Mouse (Mus musculus) ovary, adult 18-20 months (tissue): ENCODE data around the gene Pmvk.
A peak's percentile ranks its signal among the peaks of the same experiment; 100 is the strongest.

ENCODE experiments used
- DNase-seq: peaks from one replicate; pipeline ENCODE4 v3.0.0; 2022; ENCODE audit warnings: low spot score, mixed read lengths

Pmvk gene

GRCm38 (mm10) chr3:89454401-89455177 is at the start of gene Pmvk:
TSS of gene Pmvk (plus strand) at chr3:89454541.
- DNase-seq = no peak

- no peak for DNase-seq
Observed at GRCm38 (mm10) chr3:89406887-89407286, 47.5 kb upstream of the Pmvk start.

- no peak for DNase-seq
Observed at GRCm38 (mm10) chr3:89408448-89408847, 45.9 kb upstream of the Pmvk start.

GRCm38 (mm10) chr3:89409701-89410100 is 44.6 kb upstream of the Pmvk start:
- DNase-seq = no peak

GRCm38 (mm10) chr3:89410864-89411263 is 43.5 kb upstream of the Pmvk start:
- no peak for DNase-seq

GRCm38 (mm10) chr3:89411490-89412393 is 42.6 kb upstream of the Pmvk start, which contains the start of gene Flad1:
TSS of gene Flad1 (minus strand) at chr3:89411870.
- peak; percentile 97 for DNase-seq

- DNase-seq = no peak
Observed at GRCm38 (mm10) chr3:89416158-89416557, 38.2 kb upstream of the Pmvk start.

GRCm38 (mm10) chr3:89417131-89417530 is 37.2 kb upstream of the Pmvk start:
- DNase-seq = no peak

- no peak for DNase-seq
Observed at GRCm38 (mm10) chr3:89417840-89418169, 36.5 kb upstream of the Pmvk start.

- peak; percentile 98 for DNase-seq
Observed at GRCm38 (mm10) chr3:89418170-89418860, 36.0 kb upstream of the Pmvk start, which contains the start of the genes Cks1b and Shc1. TSS of gene Cks1b (minus strand) at chr3:89418383. TSS of gene Shc1 (plus strand) at chr3:89418443.

- peak; percentile 73 for DNase-seq
Observed at GRCm38 (mm10) chr3:89418861-89419250, 35.5 kb upstream of the Pmvk start.

- peak; percentile 50 for DNase-seq
Observed at GRCm38 (mm10) chr3:89419571-89419970, 34.8 kb upstream of the Pmvk start.

- no peak for DNase-seq
Observed at GRCm38 (mm10) chr3:89419981-89420380, 34.4 kb upstream of the Pmvk start.

GRCm38 (mm10) chr3:89420421-89420820 is 33.9 kb upstream of the Pmvk start:
- no peak for DNase-seq

GRCm38 (mm10) chr3:89421002-89421774 is 33.2 kb upstream of the Pmvk start:
- DNase-seq = peak; percentile 83

- no peak for DNase-seq
Observed at GRCm38 (mm10) chr3:89421810-89422473, 32.4 kb upstream of the Pmvk start.

- DNase-seq = no peak
Observed at GRCm38 (mm10) chr3:89422556-89423205, 31.7 kb upstream of the Pmvk start.

- no peak for DNase-seq
Observed at GRCm38 (mm10) chr3:89424416-89425140, 29.8 kb upstream of the Pmvk start.

GRCm38 (mm10) chr3:89425141-89425525 is 29.2 kb upstream of the Pmvk start:
- DNase-seq = no peak

GRCm38 (mm10) chr3:89425876-89426275 is 28.5 kb upstream of the Pmvk start:
- DNase-seq = no peak
